Mouse (Mus musculus) frontal cortex, adult (tissue): Measurements from ENCODE around the gene Sapcd2.
A peak's percentile ranks its signal among the peaks of the same experiment; 100 is the strongest.

Experiments
- ATAC-seq: cut with Nextera tagmentation; 2 replicates; pipeline ENCODE4 v1.9.2; 2017; ENCODE audit warnings: mild to moderate bottlenecking, moderate library complexity, mixed read lengths; ENCODE audit not compliant: low TSS enrichment

The Sapcd2 gene

DNA sequence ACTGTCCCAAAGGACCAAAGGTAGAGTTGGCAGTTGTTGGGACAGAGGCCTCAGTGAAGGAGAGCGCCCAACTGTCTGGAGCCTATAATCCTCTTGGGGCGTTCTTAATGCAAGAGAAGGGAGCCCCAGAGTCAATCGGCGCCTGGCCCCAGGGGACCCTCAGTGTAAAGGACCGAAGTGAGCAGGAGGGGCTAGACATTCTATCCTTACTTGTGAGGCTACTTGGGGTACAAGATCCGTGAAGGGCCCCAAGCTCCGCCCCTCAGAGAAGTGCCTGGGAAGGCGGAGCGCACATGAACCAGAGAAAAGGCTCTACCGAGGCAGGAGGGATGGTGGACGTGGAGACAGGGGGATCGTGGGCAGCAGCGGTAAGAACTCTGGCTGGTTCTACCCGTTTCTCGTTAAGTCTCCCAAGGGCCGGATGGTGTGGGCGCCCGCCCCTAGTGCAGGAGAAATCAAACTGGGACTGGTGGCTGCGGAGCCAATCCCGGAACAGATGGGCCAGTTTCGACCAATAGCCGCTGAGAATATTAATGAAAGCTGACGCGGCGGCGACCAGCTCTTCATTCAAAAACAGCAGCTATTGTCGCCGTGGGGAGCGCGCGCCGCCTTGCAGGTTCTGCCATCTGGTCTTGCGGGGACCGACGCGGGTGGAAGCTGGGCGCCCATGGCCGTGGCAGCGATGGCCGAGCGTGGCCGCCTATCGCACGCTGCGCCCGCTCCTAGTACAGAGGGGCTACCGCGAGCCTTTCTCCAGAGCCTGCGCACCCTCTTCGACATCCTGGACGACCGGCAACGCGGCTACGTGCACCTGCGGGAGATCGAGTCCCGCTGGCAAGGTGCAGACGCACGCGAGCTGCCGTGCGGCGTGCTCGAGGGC is at the start of gene Sapcd2:
TSS of gene Sapcd2 (plus strand) at position 558 of the 880 bp plus-strand sequence.
- peak; percentile 98 for ATAC-seq

DNA sequence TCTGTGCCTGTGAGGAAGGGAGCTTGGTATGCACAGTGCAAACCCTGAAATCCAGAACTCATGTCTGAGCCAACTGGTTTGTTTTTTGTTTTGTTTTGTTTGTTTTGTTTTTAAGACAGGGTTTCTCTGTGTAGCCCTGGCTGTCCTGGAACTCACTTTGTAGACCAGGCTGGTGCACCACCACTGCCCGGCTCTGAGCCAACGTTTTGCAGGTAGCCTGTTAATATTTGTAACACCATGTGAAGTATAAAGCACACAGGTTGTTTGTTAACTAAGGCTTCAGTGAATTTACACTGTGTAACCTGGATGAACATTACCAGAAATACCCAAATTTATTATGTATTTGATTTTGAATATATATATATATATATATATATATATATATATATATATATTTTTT is 46.1 kb upstream of the Sapcd2 start:
- ATAC-seq: no peak

DNA sequence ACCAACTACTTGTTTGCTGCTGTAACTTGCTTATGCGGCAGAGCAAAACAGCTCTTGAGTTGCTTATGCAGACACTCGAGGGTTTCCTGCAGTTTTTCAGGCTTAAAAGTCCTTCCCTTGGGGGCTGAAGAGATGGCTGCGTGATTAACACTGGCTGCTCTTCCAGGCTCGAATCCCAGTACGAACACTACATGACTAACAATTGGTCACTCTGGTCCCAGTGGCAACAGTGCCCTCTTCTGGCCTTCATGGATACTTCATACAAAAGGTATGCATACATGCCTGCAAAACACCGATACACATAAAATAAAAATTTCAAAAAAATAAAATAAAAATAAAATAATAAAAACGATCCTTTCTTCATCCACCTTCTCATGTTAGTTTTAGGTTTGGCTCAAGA is 43.7 kb upstream of the Sapcd2 start:
- ATAC-seq: no peak

GRCm38 (mm10) chr2:25331470-25331869 is 40.7 kb upstream of the Sapcd2 start:
- no peak for ATAC-seq

DNA sequence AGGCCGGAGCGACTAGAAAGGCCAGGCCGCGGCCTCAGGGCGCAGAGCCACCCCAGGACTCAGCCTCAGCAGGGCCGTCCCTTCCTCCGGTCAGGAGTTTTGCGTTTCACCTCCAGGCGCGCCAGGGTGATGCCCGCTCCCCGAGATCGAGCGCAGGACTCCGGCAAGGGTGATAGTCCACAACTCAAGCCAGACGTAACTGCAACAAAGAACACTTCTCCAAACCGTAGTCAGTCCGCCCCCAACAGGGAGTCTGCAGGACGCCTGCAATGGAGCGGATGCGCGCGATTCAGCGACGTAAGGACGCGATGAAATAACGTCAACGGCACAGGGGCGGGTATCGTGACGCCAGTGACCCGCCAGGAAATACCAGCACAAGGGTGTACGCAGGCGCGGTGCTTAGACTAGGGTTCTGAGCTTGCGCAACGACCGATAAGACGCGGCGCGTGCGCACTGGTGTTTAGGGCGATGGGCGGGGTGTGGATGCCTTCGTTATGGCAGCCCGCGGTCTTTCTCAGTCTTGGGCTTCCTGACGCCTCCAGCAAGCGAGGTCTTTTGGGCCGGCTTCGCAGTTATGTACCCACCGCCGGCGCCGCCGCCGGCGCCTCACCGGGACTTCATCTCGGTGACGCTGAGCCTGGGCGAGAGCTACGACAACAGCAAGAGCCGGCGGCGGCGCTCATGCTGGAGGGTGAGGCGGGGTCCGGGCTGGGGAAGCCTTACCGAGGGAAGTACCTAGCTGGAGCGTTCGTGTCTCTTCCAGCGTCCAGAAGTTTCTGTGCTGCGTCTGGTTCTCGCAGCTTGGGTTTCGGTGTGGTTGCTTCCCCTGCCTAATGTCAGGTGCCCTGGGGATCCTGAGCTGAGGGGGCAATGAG is 39.6 kb upstream of the Sapcd2 start, which contains the start of gene Man1b1:
TSS of gene Man1b1 (plus strand) at position 53 of the 875 bp plus-strand sequence.
- peak; percentile 98 for ATAC-seq

DNA sequence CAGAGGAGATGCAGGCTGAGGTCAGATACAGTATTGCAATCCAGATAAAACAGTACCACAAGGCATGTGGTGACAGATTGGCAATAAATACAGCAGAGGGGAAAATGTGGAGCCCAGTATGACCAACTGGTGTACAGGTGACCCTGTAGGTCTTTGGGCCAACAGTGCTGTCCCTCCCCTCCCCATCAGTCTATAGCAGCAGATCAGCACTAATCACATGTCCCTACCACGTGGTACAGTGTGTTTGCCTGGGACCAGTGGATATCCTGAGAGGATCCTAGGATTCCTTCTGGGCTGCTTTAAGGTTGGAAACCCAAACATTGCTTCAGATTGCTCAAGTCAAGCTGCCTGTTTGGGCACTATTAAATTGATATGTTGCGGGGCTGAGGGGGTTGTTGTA is 38.6 kb upstream of the Sapcd2 start:
- no peak for ATAC-seq

DNA sequence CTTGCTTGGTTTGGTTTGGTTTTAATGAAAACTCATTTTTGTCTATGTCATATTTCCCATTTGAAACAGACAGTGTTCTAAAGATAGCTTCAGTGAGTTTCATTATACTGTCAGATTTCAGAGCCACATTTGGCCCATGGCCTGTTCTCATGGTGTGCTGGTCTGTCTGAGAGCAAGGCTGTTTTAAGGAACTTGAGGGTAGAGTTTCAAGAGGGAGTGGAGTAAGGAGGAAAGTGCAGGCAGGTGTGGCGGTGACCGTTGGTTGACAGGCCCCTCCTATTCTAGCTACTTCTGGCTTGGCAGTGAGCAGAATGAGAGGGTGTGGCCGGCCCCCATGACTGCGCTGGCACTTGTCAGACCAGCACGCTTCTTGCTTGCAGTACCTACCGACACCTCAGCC is 33.8 kb upstream of the Sapcd2 start:
- no peak for ATAC-seq

GRCm38 (mm10) chr2:25348162-25348561 is 24.0 kb upstream of the Sapcd2 start:
- ATAC-seq: no peak

DNA sequence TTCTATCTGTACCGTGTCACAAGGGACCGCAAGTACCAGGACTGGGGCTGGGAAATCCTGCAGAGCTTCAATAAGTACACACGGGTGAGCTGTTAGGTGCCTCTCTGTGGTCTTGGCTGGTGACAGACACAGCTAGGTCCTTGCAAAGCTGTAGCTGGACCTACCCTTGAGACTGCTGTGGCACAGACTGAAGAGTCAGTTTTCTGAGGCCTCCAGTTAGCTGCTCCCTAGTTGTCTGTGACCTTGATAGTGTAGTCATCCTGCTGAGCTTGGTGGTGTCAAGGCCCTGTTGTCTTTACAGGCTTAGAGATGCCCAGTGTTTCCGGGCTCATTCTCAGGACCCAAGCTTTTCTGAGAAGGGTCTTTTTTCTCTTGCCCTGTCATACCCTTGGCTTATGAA is 22.6 kb upstream of the Sapcd2 start:
- no peak for ATAC-seq

DNA sequence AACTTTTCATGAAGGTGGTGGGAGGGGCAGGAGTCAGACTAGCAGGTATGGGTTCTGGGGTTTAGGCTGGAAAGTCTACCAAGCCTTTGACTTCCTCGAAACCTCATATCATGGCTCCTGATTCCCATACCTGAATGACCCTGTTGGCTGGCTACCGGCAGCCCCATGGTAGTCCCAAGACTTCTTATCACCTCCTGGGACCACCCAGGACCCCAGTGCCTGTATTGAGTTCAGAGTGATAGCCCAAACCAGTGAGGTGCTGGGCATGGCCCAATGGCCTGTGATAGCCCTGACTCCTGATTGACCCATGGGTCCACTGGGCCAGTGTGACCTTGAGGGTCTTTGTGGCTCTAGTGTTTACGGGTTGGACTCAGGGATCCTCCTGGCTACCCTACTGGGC is 21.4 kb upstream of the Sapcd2 start:
- ATAC-seq: no peak

DNA sequence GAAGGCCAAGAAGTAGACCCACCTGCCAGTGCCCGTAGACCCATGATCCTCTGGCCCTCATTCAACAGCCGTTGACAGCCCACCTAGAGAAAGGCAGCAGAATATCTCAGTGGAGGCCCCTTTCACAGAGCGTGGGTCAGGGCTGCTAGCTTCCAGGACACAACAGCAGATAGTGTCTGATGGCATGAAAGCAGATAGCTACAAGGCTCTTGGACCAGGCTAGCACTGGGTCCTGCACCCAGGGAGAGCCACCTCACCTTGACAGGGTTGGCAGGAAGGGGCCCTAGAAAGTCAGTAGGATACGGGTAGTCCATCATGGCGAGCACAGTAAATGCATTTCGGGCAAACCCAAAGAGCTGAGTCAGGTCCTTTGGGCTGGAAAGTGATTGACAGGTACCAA is 17.9 kb upstream of the Sapcd2 start:
- ATAC-seq: no peak

GRCm38 (mm10) chr2:25355419-25356066 is 16.6 kb upstream of the Sapcd2 start:
- ATAC-seq: 0 out of 2 replicates have a peak, but pooled peaks have one; percentile 8

DNA sequence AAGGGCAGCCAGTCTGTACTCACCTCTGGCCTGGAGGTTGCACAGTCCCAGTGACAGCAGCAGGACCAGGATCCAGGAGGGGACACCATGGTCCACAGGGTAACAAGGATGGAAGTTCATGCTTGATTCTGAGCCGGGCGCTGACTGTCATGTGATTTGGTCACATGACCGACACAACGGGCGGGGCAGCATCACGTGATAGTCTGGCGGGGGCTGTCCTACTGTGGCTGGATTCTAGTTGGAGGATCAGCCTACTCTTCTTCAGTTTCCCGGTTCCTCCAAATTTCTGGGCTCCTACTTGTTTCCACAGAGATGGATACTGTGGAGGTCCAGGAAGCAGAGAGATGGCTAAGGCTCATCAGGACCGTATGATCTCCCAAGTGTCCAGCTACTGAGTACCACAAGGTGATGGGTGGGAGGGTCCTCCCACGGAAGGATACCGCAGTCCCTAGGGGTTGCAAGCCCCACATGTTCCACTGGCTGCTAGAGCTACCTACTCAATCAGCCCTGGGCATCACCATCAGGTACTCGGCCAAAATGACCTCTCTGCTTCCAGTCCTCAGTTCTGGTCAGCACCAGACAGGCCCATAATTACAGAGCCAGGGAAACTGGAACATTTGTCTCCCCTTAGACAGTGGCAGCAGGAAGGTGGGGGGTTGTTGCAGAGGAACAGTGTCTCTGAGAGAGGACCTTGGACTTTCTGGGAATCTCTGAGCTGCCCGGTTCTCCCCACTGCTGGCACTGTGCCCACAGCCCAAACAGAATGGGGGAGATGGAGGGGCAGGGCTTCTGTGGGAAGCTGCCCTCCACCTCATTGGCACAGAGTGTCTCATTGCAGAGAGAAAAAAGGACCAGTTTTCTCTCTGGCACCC is 15.7 kb upstream of the Sapcd2 start, which contains the start of gene Dpp7:
TSS of gene Dpp7 (minus strand) at position 152 of the 872 bp plus-strand sequence.
- ATAC-seq: peak; percentile 66

DNA sequence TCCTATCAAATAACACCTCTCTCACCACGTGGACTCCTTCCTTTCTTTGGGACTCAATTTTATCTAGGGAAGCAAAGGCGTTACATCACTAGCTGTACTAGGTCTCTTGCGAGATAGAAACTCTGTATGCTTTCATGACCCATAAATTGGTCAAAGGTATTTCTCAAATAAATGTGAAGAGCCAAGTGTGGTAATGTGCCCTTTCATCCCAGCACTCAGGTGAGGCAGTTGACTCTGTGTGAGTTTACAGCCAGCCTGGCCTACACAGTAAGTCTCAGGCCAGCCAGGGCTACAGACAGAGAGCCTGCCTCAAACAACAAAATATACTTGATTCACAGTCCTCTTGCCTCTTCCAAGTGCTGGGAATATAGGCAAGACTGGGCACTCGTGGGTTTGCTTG is 12.3 kb upstream of the Sapcd2 start:
- no peak for ATAC-seq

GRCm38 (mm10) chr2:25363478-25364178 is 8.5 kb upstream of the Sapcd2 start:
- no peak for ATAC-seq

GRCm38 (mm10) chr2:25364313-25364712 is 7.8 kb upstream of the Sapcd2 start:
- ATAC-seq: no peak

DNA sequence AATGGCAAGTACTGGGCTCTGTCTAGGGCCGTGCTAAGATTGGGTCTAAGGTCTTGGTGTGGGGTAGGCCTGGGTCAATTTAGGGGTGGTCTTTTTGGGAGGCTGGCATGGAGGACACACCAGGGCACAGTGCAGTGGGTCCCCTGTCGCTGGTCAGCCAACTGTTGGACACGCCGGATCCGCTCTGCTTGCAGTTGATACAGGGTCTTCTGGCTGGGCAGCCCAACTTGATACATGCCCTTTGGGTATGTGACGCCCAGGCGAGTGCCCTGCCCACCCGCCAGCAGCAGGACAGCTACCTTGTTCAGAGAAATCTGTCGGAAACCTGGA is 7.4 kb upstream of the Sapcd2 start:
- ATAC-seq: no peak

DNA sequence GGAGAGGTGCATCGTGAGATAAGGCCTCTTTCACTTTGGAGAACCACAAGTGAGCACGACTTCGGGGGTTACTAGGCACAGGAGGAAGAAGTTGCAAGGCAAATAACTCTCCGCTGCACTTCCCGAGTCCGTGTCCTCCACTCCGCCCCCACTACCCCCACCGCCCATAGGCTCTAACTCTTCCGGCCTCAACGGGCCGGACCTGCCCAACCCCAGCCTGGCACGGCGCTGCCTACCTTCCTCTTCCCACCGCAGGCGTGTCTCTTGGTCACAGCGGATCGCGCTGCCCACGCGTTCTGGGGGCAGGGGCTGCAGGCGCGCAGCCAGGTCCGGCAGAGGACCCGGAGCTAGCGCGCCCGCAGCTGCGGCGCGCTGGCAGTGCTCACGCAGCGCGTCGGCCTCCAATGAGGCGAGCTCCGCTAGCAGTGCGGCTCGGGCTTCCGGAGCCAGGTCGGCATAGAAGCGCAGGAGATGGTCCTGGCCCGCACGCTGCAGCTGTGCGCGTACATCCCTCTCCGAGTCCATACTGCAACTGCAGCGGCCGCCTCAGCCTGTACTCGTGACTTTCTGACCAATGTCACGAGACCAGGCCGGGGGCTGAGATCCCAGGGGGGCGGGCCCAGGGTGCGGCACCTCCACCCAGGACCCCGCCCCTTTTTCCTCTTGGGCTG is 6.9 kb upstream of the Sapcd2 start, which contains the start of gene Uap1l1:
TSS of gene Uap1l1 (minus strand) at position 592 of the 671 bp plus-strand sequence.
- ATAC-seq: peak; percentile 84

DNA sequence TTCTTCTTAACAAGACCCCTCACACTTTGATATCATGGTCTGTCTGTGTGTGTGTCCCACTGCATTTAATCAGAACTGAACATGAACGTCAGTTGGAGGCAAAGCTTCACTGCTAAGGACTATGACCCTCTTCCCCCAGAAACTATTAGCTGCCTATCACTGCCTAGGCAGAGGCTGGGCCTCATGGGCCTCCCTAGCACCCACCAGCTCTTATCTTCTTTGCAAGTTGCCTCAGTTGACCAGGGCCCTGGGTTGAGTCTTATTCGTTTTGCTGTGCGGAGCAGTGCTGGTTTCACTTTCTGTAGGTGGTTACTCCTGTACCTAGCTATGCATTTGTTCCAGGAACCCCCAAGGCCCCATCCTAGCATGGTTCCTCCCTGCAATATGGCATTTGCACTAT is 2.1 kb upstream of the Sapcd2 start:
- no peak for ATAC-seq
